27 mouse cellular contexts compared by ENCODE assay signal in the genomic region with DNA sequence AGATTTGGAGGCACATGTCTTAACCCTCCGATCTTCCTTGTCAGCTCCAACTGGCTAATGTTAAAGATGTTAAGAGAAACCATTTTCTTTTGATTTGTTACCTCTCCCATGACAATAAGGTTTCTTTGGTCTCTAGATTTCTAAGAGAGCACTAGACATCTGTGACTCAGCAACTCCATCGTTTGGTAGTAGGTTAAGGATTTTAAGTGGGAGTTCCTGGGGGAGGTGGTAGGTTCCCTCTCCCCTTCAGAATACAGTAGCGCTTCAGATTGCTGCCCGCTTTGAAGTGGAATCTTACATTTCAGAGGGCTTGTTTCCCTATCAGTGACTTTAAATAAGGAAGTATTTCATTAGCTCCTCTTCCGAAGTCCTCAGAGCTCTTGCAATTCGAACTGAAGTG.
DNase-seq lines count a peak whose midpoint lies in the region; ATAC-seq and TF ChIP-seq lines count a peak whose summit lies in the region.
"Had no signal": no experiment of that assay in that cellular context is flagged by ENCODE, and none has a peak within 500 bp of the region (broad histone marks: within the 10 kb centered on the region; RNA-seq: fewer than 3 reads in every experiment).

No protein-coding gene starts in this region.

- H3K4me1 ChIP-seq in embryonic facial prominence, embryonic 13.5 days: peaks cover 13% of the 10 kb centered on the region
- peaks cover 11% of the 10 kb centered on the region for H3K4me1 ChIP-seq in embryonic facial prominence, embryonic 10.5 days
- peaks cover 16% of the 10 kb centered on the region for H3K4me1 ChIP-seq in lung, embryonic 14.5 days (ENCODE audit: insufficient read depth)
- H3K4me1 ChIP-seq in lung, postnatal 0 days (ENCODE audit: insufficient read depth, low read depth, low read length): no peaks in the 10 kb centered on the region
- H3K4me1 ChIP-seq: forebrain, embryonic 13.5 days; hindbrain, embryonic 10.5 days; hindbrain, embryonic 13.5 days had no signal

- no peak overlapping the region for H3K27ac ChIP-seq in embryonic facial prominence, embryonic 13.5 days
- no peak overlapping the region for H3K27ac ChIP-seq in embryonic facial prominence, embryonic 10.5 days (replicated peaks)
- peak overlapping the region; percentile 26 for H3K27ac ChIP-seq in lung, embryonic 14.5 days (ENCODE audit: low read depth)
- H3K27ac ChIP-seq in lung, postnatal 0 days (ENCODE audit: low read length): no peak overlapping the region
- H3K27ac ChIP-seq: forebrain, embryonic 10.5 days; forebrain, embryonic 13.5 days; heart, embryonic 15.5 days; hindbrain, embryonic 10.5 days; hindbrain, embryonic 13.5 days had no signal

- H3K4me3 ChIP-seq in embryonic facial prominence, embryonic 13.5 days: no peak overlapping the region
- H3K4me3 ChIP-seq in embryonic facial prominence, embryonic 10.5 days: no peak overlapping the region
- H3K4me3 ChIP-seq in lung, embryonic 14.5 days (ENCODE audit: low read depth, low read length): no peak overlapping the region
- no peak overlapping the region for H3K4me3 ChIP-seq in lung, postnatal 0 days (ENCODE audit: low read depth, low read length)
- H3K4me3 ChIP-seq: forebrain, embryonic 10.5 days; forebrain, embryonic 13.5 days; heart, embryonic 12.5 days; heart, embryonic 15.5 days; hindbrain, embryonic 10.5 days; hindbrain, embryonic 13.5 days had no signal

- DNase-seq in embryonic facial prominence, embryonic 10.5 days (ENCODE audit: low spot score): no peak
- peak; percentile 36 for DNase-seq in lung, embryonic 14.5 days
- DNase-seq in lung, adult 18-20 months: no peak
- DNase-seq in lung, postnatal 0 days (ENCODE audit: low spot score): peak; percentile 46
- no peak for DNase-seq in lung, postnatal 4 days
- peak; percentile 12 for DNase-seq in brain, adult 2 months (ENCODE audit: low read depth, low spot score)
- DNase-seq in adrenal gland, postnatal 36 days: no peak
- DNase-seq: adrenal gland, adult 8-10 months; adrenal gland, postnatal 25 days; cerebellum, adult 11 months; cerebellum, adult 2 months; cerebellum, adult 9-11 months; cerebellum, postnatal 25 days; gastrocnemius, postnatal 25 days; heart, adult 18-20 months; heart, postnatal 10 days; heart, postnatal 36 days had no signal

- no peaks in the 10 kb centered on the region for H3K36me3 ChIP-seq in embryonic facial prominence, embryonic 13.5 days
- H3K36me3 ChIP-seq in embryonic facial prominence, embryonic 10.5 days (replicated peaks): no peaks in the 10 kb centered on the region
- no peaks in the 10 kb centered on the region for H3K36me3 ChIP-seq in lung, embryonic 14.5 days (ENCODE audit: insufficient read depth)
- no peaks in the 10 kb centered on the region for H3K36me3 ChIP-seq in lung, postnatal 0 days (ENCODE audit: insufficient read depth, low read length)
- H3K36me3 ChIP-seq: forebrain, embryonic 10.5 days; heart, embryonic 12.5 days; heart, embryonic 15.5 days; hindbrain, embryonic 10.5 days; hindbrain, embryonic 13.5 days had no signal

- no peak overlapping the region for H3K9ac ChIP-seq in embryonic facial prominence, embryonic 13.5 days
- H3K9ac ChIP-seq in lung, embryonic 14.5 days: no peak overlapping the region
- H3K9ac ChIP-seq in lung, postnatal 0 days (replicated peaks; ENCODE audit: low read depth): no peak overlapping the region
- H3K9ac ChIP-seq: forebrain, embryonic 13.5 days; heart, embryonic 12.5 days; heart, embryonic 15.5 days; hindbrain, embryonic 13.5 days had no signal

- no peak for TF ChIP-seq CTCF in lung, embryonic 14.5 days (IDR thresholded peaks at IDR 0.05; ENCODE audit: low read depth)
- no peak for TF ChIP-seq CTCF in lung, postnatal 0 days (IDR thresholded peaks at IDR 0.05)

- WGBS in embryonic facial prominence, embryonic 13.5 days: 38% methylated on average over 6 of the region's 6 CpGs
- WGBS in embryonic facial prominence, embryonic 10.5 days: 64% methylated on average over 6 of the region's 6 CpGs
- 23% methylated on average over 6 of the region's 6 CpGs for WGBS in lung, embryonic 14.5 days
- WGBS in lung, postnatal 0 days: 27% methylated on average over 6 of the region's 6 CpGs

- no peak for TF ChIP-seq EP300 in lung, postnatal 0 days (IDR thresholded peaks at IDR 0.05)

- no peaks in the 10 kb centered on the region; the same call in 1 of the 2 replicates for H3K27me3 ChIP-seq in embryonic facial prominence, embryonic 13.5 days
- no peaks in the 10 kb centered on the region for H3K27me3 ChIP-seq in embryonic facial prominence, embryonic 10.5 days (replicated peaks; ENCODE audit: low read depth, poor library complexity, severe bottlenecking)
- no peaks in the 10 kb centered on the region for H3K27me3 ChIP-seq in lung, embryonic 14.5 days (ENCODE audit: insufficient read depth, low read length)
- H3K27me3 ChIP-seq in lung, postnatal 0 days (replicated peaks; ENCODE audit: insufficient read depth, low read length): no peaks in the 10 kb centered on the region
- H3K27me3 ChIP-seq: forebrain, embryonic 13.5 days; heart, embryonic 12.5 days; heart, embryonic 15.5 days; hindbrain, embryonic 13.5 days had no signal

- H3K4me2 ChIP-seq in embryonic facial prominence, embryonic 13.5 days: peak overlapping the region; percentile 9; the same call in 1 of the 2 replicates
- peak overlapping the region; percentile 37; the same call in 1 of the 2 replicates for H3K4me2 ChIP-seq in lung, embryonic 14.5 days
- H3K4me2 ChIP-seq in lung, postnatal 0 days (replicated peaks; ENCODE audit: low read depth, low read length): no peak overlapping the region
- H3K4me2 ChIP-seq: forebrain, embryonic 13.5 days; heart, embryonic 12.5 days; heart, embryonic 15.5 days; hindbrain, embryonic 13.5 days had no signal

- no peak for ATAC-seq in embryonic facial prominence, embryonic 13.5 days (ENCODE audit: insufficient number of reproducible peaks, insufficient read depth, low FRiP score, low TSS enrichment, low read depth)
- peak; percentile 40; the same call in 1 of the 2 replicates for ATAC-seq in lung, embryonic 14.5 days (ENCODE audit: insufficient read depth)
- ATAC-seq in lung, postnatal 0 days: peak; percentile 46; the same call in 1 of the 2 replicates
- ATAC-seq: activated CD4-positive, CD25-positive, alpha-beta regulatory T cell, adult 4 months; forebrain, embryonic 13.5 days; forebrain, embryonic 16.5 days; hindbrain, embryonic 16.5 days had no signal

- H3K9me3 ChIP-seq in embryonic facial prominence, embryonic 13.5 days: no peaks in the 10 kb centered on the region
- no peaks in the 10 kb centered on the region for H3K9me3 ChIP-seq in embryonic facial prominence, embryonic 10.5 days
- H3K9me3 ChIP-seq in lung, embryonic 14.5 days (ENCODE audit: low read depth, low read length): no peaks in the 10 kb centered on the region
- H3K9me3 ChIP-seq in lung, postnatal 0 days (ENCODE audit: low read length): no peaks in the 10 kb centered on the region
- H3K9me3 ChIP-seq: forebrain, embryonic 10.5 days; forebrain, embryonic 13.5 days; heart, embryonic 12.5 days; heart, embryonic 15.5 days; hindbrain, embryonic 10.5 days; hindbrain, embryonic 13.5 days had no signal

Comparison
In these comparisons a context has a peak if more than half of its experiments do, and no peak if none do; other contexts are left out.
1. DNase-seq: peak in lung, embryonic 14.5 days (single experiment), lung, postnatal 0 days (single experiment) and brain, adult 2 months (single experiment); none in embryonic facial prominence, embryonic 10.5 days (single experiment), lung, adult 18-20 months (0 of 2), lung, postnatal 4 days (0 of 2) and adrenal gland, postnatal 36 days (0 of 2).